Mouse (Mus musculus): ENCODE measurements around the gene Nop16. TPM values are rescaled to one million over a fixed set of nuclear protein-coding genes. Genes with fewer than 3 reads are reported as not detected.

Nop16 gene
- 70.2 and 84.2 TPM in 2 replicates for polyA plus RNA-seq (2014; fragmentation: Nextera tagmentation; extraction: Ambion mirVana)

DNA sequence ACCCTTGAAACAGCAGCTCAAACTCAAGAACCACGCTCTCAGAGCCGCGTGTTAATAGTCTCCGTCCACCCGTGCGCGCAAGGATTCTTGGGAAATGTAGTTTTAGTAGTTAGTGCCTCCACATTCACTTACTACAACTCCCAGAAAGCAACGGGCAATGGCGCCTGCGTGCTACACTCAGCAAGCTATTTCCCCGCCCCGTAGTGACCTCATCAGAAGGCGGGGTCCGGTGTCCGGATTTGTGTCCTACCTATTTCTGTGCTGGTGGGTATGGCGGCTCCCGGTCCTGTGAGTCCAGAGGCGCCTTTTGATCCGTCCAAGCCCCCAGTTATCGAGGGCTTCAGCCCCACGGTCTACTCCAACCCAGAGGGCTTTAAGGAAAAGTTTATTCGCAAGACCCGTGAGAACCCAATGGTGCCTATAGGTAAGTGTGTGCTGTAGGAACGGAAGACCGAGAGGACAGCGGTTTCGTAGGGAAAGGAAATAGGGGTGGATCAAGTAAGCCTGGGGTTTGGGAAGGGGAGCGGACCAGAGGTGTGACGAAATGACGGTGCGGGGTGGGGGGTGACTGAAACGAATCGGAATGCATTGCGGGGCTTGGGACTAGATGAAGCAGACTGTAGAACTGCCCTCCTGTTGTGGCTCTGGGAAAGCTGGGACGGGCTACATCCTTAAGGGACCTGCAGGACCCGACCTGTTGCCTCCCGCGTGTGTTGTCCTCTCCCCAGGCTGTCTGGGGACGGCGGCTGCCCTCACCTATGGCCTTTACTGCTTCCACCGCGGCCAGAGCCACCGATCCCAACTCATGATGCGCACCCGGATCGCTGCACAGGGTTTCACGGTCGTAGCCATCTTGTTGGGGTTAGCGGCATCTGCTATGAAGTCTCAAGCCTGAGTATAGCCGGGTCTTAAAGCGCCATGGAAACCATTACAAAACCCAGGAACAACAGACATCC is at the start of gene Nop16, which contains the start of gene Higd2a:
Nop16 (minus strand) TSS at position 95 of the 956 bp plus-strand sequence.
Higd2a (plus strand) TSS at position 212 of the 956 bp plus-strand sequence.
- WGBS = under 1% methylated on average over 51 of the region's 51 CpGs
- peaks cover 4% of the 10 kb centered on the region; the same call in 1 of the 2 replicates for H3K4me1 ChIP-seq (ENCODE audit: insufficient read depth)
- H3K36me3 ChIP-seq (ENCODE audit: insufficient read depth) = peaks cover 40% of the 10 kb centered on the region
- TF ChIP-seq CTCF (IDR thresholded peaks at IDR 0.05; ENCODE audit: low read depth) = no peak
- peak within 1 kb of the TSS; percentile 83 for H3K27ac ChIP-seq (ENCODE audit: low read depth)
- peak within 1 kb of the TSS; percentile 87 for H3K4me2 ChIP-seq
- DNase-seq (peak; percentile 100), ATAC-seq (ENCODE audit: insufficient read depth) (peak; percentile 99)
- peak within 1 kb of the TSS; percentile 87 for H3K9ac ChIP-seq
- no peaks in the 10 kb centered on the region for H3K9me3 ChIP-seq (ENCODE audit: low read depth, low read length)
- H3K27me3 ChIP-seq (ENCODE audit: insufficient read depth, low read length) = no peaks in the 10 kb centered on the region
- H3K4me3 ChIP-seq (ENCODE audit: low read depth, low read length) = peak within 1 kb of the TSS; percentile 85

DNA sequence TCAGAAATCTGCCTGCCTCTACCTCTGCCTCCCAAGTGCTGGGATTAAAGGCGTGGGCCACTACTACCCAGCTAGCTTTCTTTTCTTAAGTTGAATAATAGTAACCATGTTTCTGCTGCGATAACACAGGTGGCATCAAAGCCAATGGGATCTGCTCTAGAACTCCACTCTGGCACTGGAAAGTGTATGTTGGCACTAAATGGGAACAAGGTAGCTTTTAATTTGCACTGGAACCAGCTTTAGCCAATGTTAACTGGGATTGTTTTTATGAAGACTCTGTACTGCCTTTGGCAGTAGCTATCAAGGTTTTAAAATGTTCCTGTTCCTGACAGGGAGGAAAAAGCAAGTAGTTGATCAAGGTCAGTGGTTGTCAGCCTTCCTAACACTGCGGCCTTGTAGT is 45.1 kb upstream of the Nop16 start:
- no peak overlapping the region for H3K27ac ChIP-seq (ENCODE audit: low read depth)
- peaks cover 32% of the 10 kb centered on the region for H3K36me3 ChIP-seq (ENCODE audit: insufficient read depth)
- H3K9me3 ChIP-seq (ENCODE audit: low read depth, low read length) = no peaks in the 10 kb centered on the region
- no peak overlapping the region for H3K9ac ChIP-seq
- H3K4me3 ChIP-seq (ENCODE audit: low read depth, low read length) = no peak overlapping the region
- no peaks in the 10 kb centered on the region for H3K27me3 ChIP-seq (ENCODE audit: insufficient read depth, low read length)
- WGBS = 94% methylated on average over 3 of the region's 3 CpGs
- no peaks in the 10 kb centered on the region for H3K4me1 ChIP-seq (ENCODE audit: insufficient read depth)
- ATAC-seq (ENCODE audit: insufficient read depth) (no peak), DNase-seq (no peak)
- TF ChIP-seq CTCF (IDR thresholded peaks at IDR 0.05; ENCODE audit: low read depth) = no peak
- H3K4me2 ChIP-seq = no peak overlapping the region

DNA sequence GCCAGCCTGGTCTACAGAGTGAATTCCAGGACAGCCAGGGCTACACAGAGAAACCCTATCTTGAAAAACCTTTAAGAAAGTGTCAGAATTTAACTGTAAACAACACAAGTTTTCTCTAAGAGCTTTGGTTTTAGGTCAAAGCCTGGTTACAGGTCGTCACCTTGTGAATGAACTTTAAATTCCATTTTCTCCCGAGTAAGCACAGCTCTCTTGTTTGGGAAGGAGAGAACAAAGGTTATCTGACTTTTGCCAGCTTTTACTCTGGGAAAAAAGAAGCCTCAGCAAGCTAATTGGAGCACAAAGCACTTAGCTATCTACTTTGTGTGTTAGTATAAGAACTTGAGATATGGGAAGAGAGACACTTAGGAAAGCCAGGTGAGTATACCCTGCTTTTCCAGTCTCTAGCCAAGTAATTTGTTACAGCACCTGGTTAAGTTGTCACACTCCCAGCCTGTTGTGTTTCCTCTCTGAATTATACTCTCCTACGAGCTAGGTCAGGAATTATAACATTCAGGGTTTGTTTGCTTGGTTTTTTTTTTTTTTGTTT is 42.9 kb upstream of the Nop16 start:
- H3K36me3 ChIP-seq (ENCODE audit: insufficient read depth) = peaks cover 17% of the 10 kb centered on the region; the same call in 1 of the 2 replicates
- peak overlapping the region; percentile 12; the same call in 1 of the 2 replicates for H3K27ac ChIP-seq (ENCODE audit: low read depth)
- no peak overlapping the region for H3K4me3 ChIP-seq (ENCODE audit: low read depth, low read length)
- no peak overlapping the region for H3K9ac ChIP-seq
- WGBS = 40% methylated on average over 3 of the region's 3 CpGs
- H3K9me3 ChIP-seq (ENCODE audit: low read depth, low read length) = no peaks in the 10 kb centered on the region
- H3K27me3 ChIP-seq (ENCODE audit: insufficient read depth, low read length) = no peaks in the 10 kb centered on the region
- no peaks in the 10 kb centered on the region for H3K4me1 ChIP-seq (ENCODE audit: insufficient read depth)
- ATAC-seq (ENCODE audit: insufficient read depth) (no peak), DNase-seq (peak; percentile 3)
- no peak for TF ChIP-seq CTCF (IDR thresholded peaks at IDR 0.05; ENCODE audit: low read depth)
- H3K4me2 ChIP-seq = no peak overlapping the region

DNA sequence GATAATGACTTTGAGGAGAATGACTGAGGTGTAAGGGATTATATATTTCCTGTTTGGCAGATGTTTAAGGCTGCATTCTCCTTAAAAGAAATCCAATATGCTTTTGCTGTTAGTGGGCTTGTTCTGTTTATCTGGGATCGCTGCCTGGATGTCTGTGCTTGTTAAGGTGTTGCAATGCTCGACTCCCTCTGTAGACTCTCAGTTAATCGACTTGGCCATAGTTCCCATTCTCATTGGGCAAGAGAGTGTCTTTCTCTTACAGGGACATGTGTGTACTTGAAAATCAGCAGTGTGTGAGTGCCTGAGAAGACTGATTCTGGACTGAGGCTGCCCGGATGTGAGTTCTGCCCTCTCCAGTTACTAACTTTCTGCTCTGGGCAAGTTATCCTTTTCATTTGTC is 39.2 kb upstream of the Nop16 start:
- H3K9me3 ChIP-seq (ENCODE audit: low read depth, low read length) = no peaks in the 10 kb centered on the region
- 74% methylated on average over 4 of the region's 4 CpGs for WGBS
- H3K36me3 ChIP-seq (ENCODE audit: insufficient read depth) = 0 out of 2 replicates have a peak, but pooled peaks cover 7% of the 10 kb centered on the region
- H3K9ac ChIP-seq = no peak overlapping the region
- H3K4me3 ChIP-seq (ENCODE audit: low read depth, low read length) = no peak overlapping the region
- no peaks in the 10 kb centered on the region for H3K4me1 ChIP-seq (ENCODE audit: insufficient read depth)
- H3K4me2 ChIP-seq = no peak overlapping the region
- ATAC-seq (ENCODE audit: insufficient read depth) (no peak), DNase-seq (no peak)
- no peak overlapping the region for H3K27ac ChIP-seq (ENCODE audit: low read depth)
- no peak for TF ChIP-seq CTCF (IDR thresholded peaks at IDR 0.05; ENCODE audit: low read depth)
- H3K27me3 ChIP-seq (ENCODE audit: insufficient read depth, low read length) = no peaks in the 10 kb centered on the region

DNA sequence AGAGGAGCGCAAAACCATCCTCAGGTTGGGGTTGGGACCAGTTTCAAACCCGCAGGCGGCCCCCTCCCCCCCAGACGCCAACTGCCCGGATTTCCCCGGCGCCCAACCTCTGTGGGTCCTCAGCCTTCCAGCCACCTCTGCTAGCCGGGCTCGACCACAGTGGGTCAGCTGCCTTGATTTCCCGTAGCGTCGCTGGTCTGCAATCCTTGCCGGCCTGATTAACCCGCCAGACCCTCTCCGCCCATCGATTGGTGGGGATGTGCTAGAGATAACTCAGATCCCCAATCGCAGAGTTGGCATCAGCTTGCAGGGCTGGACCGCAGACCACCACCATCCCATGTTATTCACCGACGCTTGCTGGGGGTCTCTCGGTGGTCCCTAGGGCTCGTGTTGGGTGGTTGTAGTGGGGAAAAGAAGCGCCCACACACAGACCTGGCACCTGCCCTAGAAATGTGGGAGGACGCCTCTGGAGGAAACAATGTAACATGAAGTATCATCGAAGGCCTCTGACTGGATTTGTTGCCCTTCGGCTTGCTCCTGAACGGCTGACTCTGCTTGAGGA is 32.2 kb upstream of the Nop16 start:
- WGBS = 1% methylated on average over 27 of the region's 27 CpGs
- TF ChIP-seq CTCF (IDR thresholded peaks at IDR 0.05; ENCODE audit: low read depth) = no peak
- Histone ChIP-seq H3K27me3 (ENCODE audit: insufficient read depth, low read length) (no peaks in the 10 kb centered on the region), H3K9me3 (ENCODE audit: low read depth, low read length) (no peaks in the 10 kb centered on the region), H3K4me1 (ENCODE audit: insufficient read depth) (0 out of 2 replicates have a peak, but pooled peaks cover 3% of the 10 kb centered on the region), H3K36me3 (ENCODE audit: insufficient read depth) (peaks cover 3% of the 10 kb centered on the region; the same call in 1 of the 2 replicates), H3K9ac (peak overlapping the region; percentile 94), H3K27ac (ENCODE audit: low read depth) (peak overlapping the region; percentile 88), H3K4me3 (ENCODE audit: low read depth, low read length) (peak overlapping the region; percentile 97), H3K4me2 (peak overlapping the region; percentile 90)
- ATAC-seq (ENCODE audit: insufficient read depth) (peak; percentile 67), DNase-seq (peak; percentile 24)

DNA sequence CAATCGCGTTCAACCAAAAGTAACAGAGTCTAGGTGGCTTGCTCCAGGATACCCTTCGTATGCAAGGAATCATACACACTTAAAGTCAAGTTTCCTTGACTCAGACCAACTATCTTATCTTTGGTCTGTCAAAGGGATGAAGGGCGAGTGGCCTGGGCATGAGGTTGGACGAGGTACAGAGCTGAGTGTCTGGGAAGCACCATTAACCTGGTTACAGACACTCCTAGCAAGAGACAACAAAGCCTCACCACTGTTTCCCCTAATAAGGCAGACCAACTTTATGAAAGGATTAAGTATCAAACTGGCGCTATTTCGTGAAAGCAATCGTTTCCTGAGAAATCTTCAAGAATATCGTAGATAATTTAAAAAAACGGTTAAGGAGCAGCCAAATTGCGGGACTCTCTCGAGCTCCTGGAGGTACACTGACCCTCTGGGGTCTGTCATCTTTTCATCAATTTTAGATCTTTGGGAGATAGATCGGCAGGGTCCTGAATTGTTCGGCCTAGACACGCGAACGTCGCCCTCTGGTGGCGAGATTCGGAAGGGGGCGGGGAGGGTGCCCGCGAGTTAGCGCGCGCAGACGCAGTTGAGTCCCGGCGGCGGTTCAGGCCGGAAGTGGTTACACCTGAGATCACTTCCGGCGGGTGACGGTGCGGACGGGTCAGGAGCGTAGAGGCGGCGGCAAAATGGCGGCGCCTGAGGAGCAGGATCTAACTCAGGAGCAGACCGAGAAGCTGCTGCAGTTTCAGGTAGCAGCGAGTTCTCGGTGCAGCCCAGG is 31.5 kb upstream of the Nop16 start, which contains the start of gene Faf2:
Faf2 (plus strand) TSS at position 630 of the 778 bp plus-strand sequence.
- peak; percentile 97 for TF ChIP-seq CTCF (IDR thresholded peaks at IDR 0.05; ENCODE audit: low read depth)
- H3K4me1 ChIP-seq (ENCODE audit: insufficient read depth) = 0 out of 2 replicates have a peak, but pooled peaks cover 3% of the 10 kb centered on the region
- peak within 1 kb of the TSS; percentile 90 for H3K4me2 ChIP-seq
- peak within 1 kb of the TSS; percentile 88 for H3K27ac ChIP-seq (ENCODE audit: low read depth)
- WGBS = 9% methylated on average over 44 of the region's 44 CpGs
- H3K9ac ChIP-seq = peak within 1 kb of the TSS; percentile 94
- no peaks in the 10 kb centered on the region for H3K9me3 ChIP-seq (ENCODE audit: low read depth, low read length)
- DNase-seq (peak; percentile 99), ATAC-seq (ENCODE audit: insufficient read depth) (peak; percentile 98)
- H3K36me3 ChIP-seq (ENCODE audit: insufficient read depth) = peaks cover 3% of the 10 kb centered on the region; the same call in 1 of the 2 replicates
- H3K27me3 ChIP-seq (ENCODE audit: insufficient read depth, low read length) = no peaks in the 10 kb centered on the region
- peak within 1 kb of the TSS; percentile 97 for H3K4me3 ChIP-seq (ENCODE audit: low read depth, low read length)

Data from lung, embryonic 14.5 days (tissue).